Mouse (Mus musculus) kidney, embryonic 14.5 days (tissue): ENCODE measurements around the gene Thumpd1. TPM values are rescaled to one million over a fixed set of nuclear protein-coding genes. Genes with fewer than 3 reads are reported as not detected.

Experiments used
- ATAC-seq: fragments of 200-750 bp; cut with Nextera tagmentation; 2 replicates; pipeline ENCODE4 v1.8.0; 2017; ENCODE audit warnings: moderate number of reproducible peaks, mild to moderate bottlenecking, moderate TSS enrichment, moderate library complexity; ENCODE audit not compliant: low FRiP score, low TSS enrichment
- H3K27ac ChIP-seq: fragments of 300-500 bp; sonication (generic); 2 replicates; pipeline ENCODE4 v1.5.1; 2014; ENCODE audit warnings: low read depth, mild to moderate bottlenecking, low read length, moderate library complexity, mixed read lengths
- H3K27me3 ChIP-seq: fragments of 300-500 bp; sonication (generic); 2 replicates; pipeline ENCODE4 v1.6.1; 2014; ENCODE audit warnings: mild to moderate bottlenecking, low read length; ENCODE audit not compliant: control insufficient read depth, insufficient read depth
- H3K36me3 ChIP-seq: fragments of 300-500 bp; sonication (generic); 2 replicates; pipeline ENCODE4 v1.6.1; 2014; ENCODE audit warnings: low read length, mixed read lengths; ENCODE audit not compliant: control insufficient read depth, insufficient read depth
- H3K4me1 ChIP-seq: fragments of 300-500 bp; sonication (generic); 2 replicates; pipeline ENCODE4 v1.6.1; 2014; ENCODE audit warnings: low read length, mixed read lengths; ENCODE audit not compliant: control insufficient read depth, insufficient read depth
- H3K4me2 ChIP-seq: fragments of 300-500 bp; sonication (generic); replicated peaks from 2 replicates; pipeline ENCODE4 v1.6.1; 2014; ENCODE audit warnings: low read depth, mild to moderate bottlenecking, low read length
- H3K4me3 ChIP-seq: fragments of 300-500 bp; sonication (generic); 2 replicates; pipeline ENCODE4 v1.5.1; 2014; ENCODE audit warnings: mild to moderate bottlenecking, low read length
- H3K9ac ChIP-seq: fragments of 300-500 bp; sonication (generic); 2 replicates; pipeline ENCODE4 v1.6.1; 2014; ENCODE audit warnings: low read depth, mild to moderate bottlenecking, low read length, moderate library complexity
- H3K9me3 ChIP-seq: fragments of 300-500 bp; sonication (generic); 2 replicates; pipeline ENCODE4 v1.6.1; 2016; ENCODE audit warnings: low read length; ENCODE audit not compliant: control insufficient read depth
- WGBS: fragments of 180-500 bp; shearing (Covaris S2); extraction: QIAGEN DNeasy Blood & Tissue Kit; methylation state at CpG from one replicate; pipeline ENCODE4 v1.1.7; 2014; 5-methylcytosine and 5-hydroxymethylcytosine counted together
- polyA plus RNA-seq: library from polyadenylated mRNA; unstranded; fragments of >200 nt; fragmentation: Nextera tagmentation; extraction: Ambion mirVana; gene quantifications from 2 replicates; pipeline ENCODE4 v1.2.1, GENCODE M21; 2014

Gene Thumpd1
- 55.0 and 89.8 TPM in 2 replicates for polyA plus RNA-seq

- H3K27me3 ChIP-seq = no peaks in the 10 kb centered on the region
- H3K36me3 ChIP-seq = peaks cover 34% of the 10 kb centered on the region
- H3K9ac ChIP-seq = peak within 1 kb of the TSS; percentile 84
- peak within 1 kb of the TSS; percentile 65 for H3K27ac ChIP-seq
- WGBS = under 1% methylated on average over 60 of the region's 60 CpGs
- H3K4me3 ChIP-seq = peak within 1 kb of the TSS; percentile 93
- peaks cover 4% of the 10 kb centered on the region; the same call in 1 of the 2 replicates for H3K4me1 ChIP-seq
- ATAC-seq = peak; percentile 97
- H3K9me3 ChIP-seq = no peaks in the 10 kb centered on the region
- H3K4me2 ChIP-seq = peak within 1 kb of the TSS; percentile 67
Observed at GRCm38 (mm10) chr7:119720253-119720946, at the start of gene Thumpd1. Gene Thumpd1, minus strand, starts transcription at chr7:119720798.

- ATAC-seq = no peak
Observed at GRCm38 (mm10) chr7:119769895-119770294, 49.3 kb upstream of the Thumpd1 start.

GRCm38 (mm10) chr7:119766996-119767395 is 46.4 kb upstream of the Thumpd1 start:
- H3K27ac ChIP-seq = no peak overlapping the region
- H3K4me2 ChIP-seq = no peak overlapping the region
- H3K36me3 ChIP-seq = no peaks in the 10 kb centered on the region
- H3K9me3 ChIP-seq = no peaks in the 10 kb centered on the region
- H3K4me1 ChIP-seq = no peaks in the 10 kb centered on the region
- H3K9ac ChIP-seq = no peak overlapping the region
- no peak overlapping the region for H3K4me3 ChIP-seq
- ATAC-seq = no peak
- no peaks in the 10 kb centered on the region for H3K27me3 ChIP-seq
- WGBS = 69% methylated on average over 6 of the region's 6 CpGs

More at GRCm38 (mm10) chr7:119769895-119770294, 49.3 kb upstream of the Thumpd1 start:
- Histone ChIP-seq H3K36me3 (no peaks in the 10 kb centered on the region), H3K27ac (no peak overlapping the region), H3K4me1 (no peaks in the 10 kb centered on the region), H3K9me3 (no peaks in the 10 kb centered on the region), H3K27me3 (no peaks in the 10 kb centered on the region), H3K9ac (no peak overlapping the region), H3K4me2 (no peak overlapping the region), H3K4me3 (no peak overlapping the region)
- WGBS = 95% methylated on average over 8 of the region's 8 CpGs

- no peak for ATAC-seq
- Histone ChIP-seq H3K9ac (no peak overlapping the region), H3K4me3 (no peak overlapping the region), H3K36me3 (no peaks in the 10 kb centered on the region), H3K4me2 (no peak overlapping the region), H3K9me3 (no peaks in the 10 kb centered on the region), H3K27ac (no peak overlapping the region), H3K27me3 (no peaks in the 10 kb centered on the region), H3K4me1 (no peaks in the 10 kb centered on the region)
- WGBS = 84% methylated on average over 3 of the region's 3 CpGs
Observed at GRCm38 (mm10) chr7:119764377-119764776, 43.8 kb upstream of the Thumpd1 start.

GRCm38 (mm10) chr7:119762166-119762697 is 41.6 kb upstream of the Thumpd1 start:
- no peaks in the 10 kb centered on the region for H3K4me1 ChIP-seq
- H3K4me3 ChIP-seq = no peak overlapping the region
- H3K36me3 ChIP-seq = no peaks in the 10 kb centered on the region
- ATAC-seq = no peak
- no peaks in the 10 kb centered on the region for H3K9me3 ChIP-seq
- H3K27ac ChIP-seq = no peak overlapping the region
- H3K27me3 ChIP-seq = no peaks in the 10 kb centered on the region
- no peak overlapping the region for H3K4me2 ChIP-seq
- WGBS = 54% methylated on average over 4 of the region's 4 CpGs
- H3K9ac ChIP-seq = no peak overlapping the region

- Histone ChIP-seq H3K36me3 (no peaks in the 10 kb centered on the region), H3K4me1 (no peaks in the 10 kb centered on the region), H3K9me3 (no peaks in the 10 kb centered on the region), H3K4me2 (no peak within 1 kb of the TSS; the same call in 1 of the 2 replicates), H3K27ac (no peak within 1 kb of the TSS), H3K27me3 (no peaks in the 10 kb centered on the region), H3K9ac (no peak within 1 kb of the TSS), H3K4me3 (no peak within 1 kb of the TSS)
- ATAC-seq = peak; percentile 78
- 20% methylated on average over 11 of the region's 11 CpGs for WGBS
Observed at GRCm38 (mm10) chr7:119760527-119760951, 39.9 kb upstream of the Thumpd1 start, which contains the start of gene Acsm3. Gene Acsm3, plus strand, starts transcription at chr7:119760923.

GRCm38 (mm10) chr7:119753696-119754095 is 33.1 kb upstream of the Thumpd1 start:
- H3K27ac ChIP-seq = no peak overlapping the region
- H3K4me2 ChIP-seq = no peak overlapping the region
- no peaks in the 10 kb centered on the region for H3K36me3 ChIP-seq
- 92% methylated on average over 1 of the region's 1 CpGs for WGBS
- H3K9me3 ChIP-seq = no peaks in the 10 kb centered on the region
- no peaks in the 10 kb centered on the region for H3K27me3 ChIP-seq
- ATAC-seq = no peak
- no peaks in the 10 kb centered on the region for H3K4me1 ChIP-seq
- no peak overlapping the region for H3K4me3 ChIP-seq
- no peak overlapping the region for H3K9ac ChIP-seq

GRCm38 (mm10) chr7:119749942-119750341 is 29.3 kb upstream of the Thumpd1 start:
- no peak for ATAC-seq
- Histone ChIP-seq H3K27me3 (no peaks in the 10 kb centered on the region), H3K4me3 (no peak overlapping the region), H3K4me2 (no peak overlapping the region), H3K27ac (no peak overlapping the region), H3K4me1 (no peaks in the 10 kb centered on the region), H3K9ac (no peak overlapping the region), H3K36me3 (no peaks in the 10 kb centered on the region), H3K9me3 (no peaks in the 10 kb centered on the region)
- 65% methylated on average over 2 of the region's 2 CpGs for WGBS

GRCm38 (mm10) chr7:119748761-119749160 is 28.2 kb upstream of the Thumpd1 start:
- WGBS = 71% methylated on average over 1 of the region's 2 CpGs
- no peak for ATAC-seq
- no peak overlapping the region for H3K27ac ChIP-seq
- 0 out of 2 replicates have a peak, but pooled peaks cover 1% of the 10 kb centered on the region for H3K9me3 ChIP-seq
- H3K4me3 ChIP-seq = no peak overlapping the region
- no peak overlapping the region for H3K9ac ChIP-seq
- H3K27me3 ChIP-seq = no peaks in the 10 kb centered on the region
- no peaks in the 10 kb centered on the region for H3K4me1 ChIP-seq
- H3K4me2 ChIP-seq = no peak overlapping the region
- no peaks in the 10 kb centered on the region for H3K36me3 ChIP-seq
